Mouse (Mus musculus): Measurements from ENCODE around the gene Pea15a.

The Pea15a gene

DNA sequence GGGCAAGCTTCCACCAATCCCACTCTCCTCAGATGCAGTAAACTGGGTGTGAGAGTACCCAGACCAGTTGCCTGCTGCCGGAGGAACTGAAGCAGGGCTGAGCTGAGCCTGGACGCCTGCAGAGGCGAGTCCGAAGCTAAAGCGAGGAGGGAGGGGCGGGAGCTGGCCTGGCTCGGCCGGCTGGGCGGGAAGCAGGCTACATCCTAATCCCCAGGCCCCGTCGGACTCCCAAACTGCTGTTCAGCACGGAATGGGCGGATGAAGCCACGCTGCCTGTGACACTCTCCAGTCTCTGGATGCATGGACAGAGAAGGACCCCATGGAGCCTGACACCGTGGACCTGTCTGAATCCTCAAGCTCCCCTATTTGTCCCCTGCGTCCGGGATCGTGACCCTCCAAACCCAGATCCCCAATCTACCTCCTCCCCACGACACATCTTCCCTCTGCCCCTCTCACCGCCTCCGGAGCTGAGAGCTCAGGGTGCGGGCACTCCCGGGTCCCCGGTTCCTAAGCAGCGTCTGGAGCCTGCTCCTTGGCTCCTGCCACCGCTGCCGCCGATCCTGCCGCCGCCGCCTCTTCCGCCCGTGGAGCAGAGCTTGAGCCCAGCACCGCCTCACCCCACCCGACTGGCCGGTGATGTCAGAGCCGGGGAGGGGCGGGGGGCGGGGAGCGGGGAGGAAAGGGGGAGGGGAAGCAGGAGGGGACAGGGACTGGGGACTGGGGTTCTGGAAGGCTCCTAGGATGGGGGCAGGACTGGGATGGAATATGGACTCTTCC is at the start of gene Pea15a:
Pea15a (minus strand) TSS at position 664 of the 777 bp plus-strand sequence.
- peak; percentile 71 to 74 for DNase-seq (ENCODE audit: low spot score in 2 of 2)

DNA sequence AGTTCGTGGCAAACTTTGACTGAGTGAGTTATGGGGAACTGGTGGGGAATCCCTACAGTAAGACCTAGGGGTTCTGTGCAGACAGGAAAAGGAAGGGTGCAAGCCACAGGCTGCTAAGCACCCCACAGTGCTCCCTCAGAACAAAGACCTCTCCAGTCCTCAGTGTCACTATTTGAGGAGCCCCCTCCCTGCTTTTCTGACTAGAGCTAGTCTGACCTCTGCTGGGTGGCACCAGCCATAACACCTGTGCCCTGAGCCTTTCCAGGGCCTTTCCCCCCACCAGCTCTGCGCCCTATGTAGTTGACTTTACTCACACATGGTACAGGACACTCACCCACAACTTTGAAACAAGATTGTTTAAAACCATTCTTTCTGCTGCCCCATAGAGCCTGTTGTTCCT is 41.1 kb upstream of the Pea15a start:
- DNase-seq (ENCODE audit: low spot score in 2 of 2): peak in 1 of 2 experiments; percentile 11

DNA sequence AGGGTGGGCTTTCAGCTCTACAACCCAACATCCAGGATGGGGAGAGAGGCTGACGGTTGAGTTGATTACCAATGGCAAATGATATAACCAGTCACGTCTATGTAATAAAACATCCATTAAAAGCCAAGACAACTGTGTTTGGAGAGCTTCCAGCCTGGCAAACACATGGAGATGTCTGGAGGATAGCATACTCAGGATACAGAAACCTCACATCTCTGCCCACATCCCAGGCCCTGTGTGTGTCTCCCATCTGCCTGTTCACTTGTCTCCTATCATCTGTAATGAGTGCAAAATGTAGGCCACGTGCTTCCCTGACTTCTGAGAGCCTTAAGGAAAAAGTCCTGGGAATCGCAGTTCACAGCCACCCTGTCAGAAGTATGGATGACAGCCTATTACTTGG is 40.6 kb upstream of the Pea15a start:
- DNase-seq (ENCODE audit: low spot score in 2 of 2): no peak

DNA sequence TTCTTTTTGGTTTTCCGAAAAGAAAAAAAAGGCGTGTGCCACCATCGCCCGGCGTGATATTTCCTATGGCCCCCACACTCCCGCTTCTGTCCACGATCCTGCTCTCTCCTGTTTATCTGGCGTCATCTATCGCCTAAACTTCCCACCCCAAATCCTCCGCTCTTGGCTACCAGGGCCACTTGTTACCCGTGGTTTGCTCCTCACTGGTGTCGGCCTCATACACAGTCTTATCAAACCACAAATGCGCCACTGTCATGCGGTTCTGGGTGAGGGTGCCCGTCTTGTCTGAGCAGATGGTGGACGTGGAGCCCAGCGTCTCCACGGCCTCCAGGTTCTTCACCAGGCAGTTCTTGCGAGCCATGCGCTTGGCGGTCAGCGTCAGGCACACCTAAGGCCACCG is 38.0 kb upstream of the Pea15a start:
- peak in 1 of 2 experiments; percentile 9 for DNase-seq (ENCODE audit: low spot score in 2 of 2)

DNA sequence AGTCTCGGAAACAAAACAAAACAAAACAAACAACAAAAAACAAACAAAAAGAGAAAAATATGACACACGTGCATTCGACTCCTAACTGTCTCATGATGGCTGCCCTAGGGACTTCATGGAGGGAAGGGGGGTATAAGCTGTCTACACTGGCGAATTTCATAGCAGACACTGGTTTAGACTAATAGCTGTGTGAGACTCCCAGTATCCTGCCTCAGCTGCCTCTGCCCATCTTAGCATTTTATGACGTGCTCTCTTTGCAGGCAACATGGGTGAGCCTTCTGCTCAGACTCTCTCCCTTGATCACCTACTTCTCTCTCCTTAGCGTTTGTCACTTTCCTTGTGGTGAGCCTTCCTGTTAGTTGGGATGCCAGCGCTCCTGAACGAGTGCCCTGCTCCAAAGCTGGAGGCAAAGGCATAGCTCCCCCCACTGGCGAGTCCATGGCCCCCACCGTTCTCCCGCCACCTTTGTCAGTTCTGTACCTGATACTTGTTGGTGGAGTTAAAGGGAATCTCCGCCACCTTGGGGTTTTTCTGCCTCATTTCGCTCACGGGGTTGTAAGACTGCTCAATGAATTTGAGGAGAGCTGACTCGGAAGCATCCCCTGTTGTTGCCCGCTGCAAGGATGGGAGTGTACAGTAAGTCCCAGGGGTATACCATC is 37.1 kb upstream of the Pea15a start:
- DNase-seq (ENCODE audit: low spot score in 2 of 2): no peak

DNA sequence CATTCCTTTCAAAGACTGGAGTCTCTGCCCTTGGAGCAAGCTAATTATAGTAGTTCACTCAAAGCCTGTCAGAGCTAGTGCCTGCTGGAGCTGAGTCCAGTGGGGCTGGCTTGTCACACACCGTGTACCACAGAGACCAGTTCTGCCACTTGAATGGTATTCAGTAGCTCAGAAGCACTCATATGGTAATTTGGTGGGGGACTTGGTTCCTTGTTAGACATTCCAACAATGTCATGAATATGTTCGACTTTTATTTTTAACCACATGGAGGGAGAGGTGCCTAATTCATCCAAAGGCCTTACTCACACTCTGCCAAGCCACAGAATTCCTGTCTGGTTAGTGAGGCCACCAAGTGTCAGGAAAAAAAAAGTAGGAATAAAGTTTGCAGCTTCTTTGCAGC is 35.8 kb upstream of the Pea15a start:
- no peak for DNase-seq (ENCODE audit: low spot score in 2 of 2)

DNA sequence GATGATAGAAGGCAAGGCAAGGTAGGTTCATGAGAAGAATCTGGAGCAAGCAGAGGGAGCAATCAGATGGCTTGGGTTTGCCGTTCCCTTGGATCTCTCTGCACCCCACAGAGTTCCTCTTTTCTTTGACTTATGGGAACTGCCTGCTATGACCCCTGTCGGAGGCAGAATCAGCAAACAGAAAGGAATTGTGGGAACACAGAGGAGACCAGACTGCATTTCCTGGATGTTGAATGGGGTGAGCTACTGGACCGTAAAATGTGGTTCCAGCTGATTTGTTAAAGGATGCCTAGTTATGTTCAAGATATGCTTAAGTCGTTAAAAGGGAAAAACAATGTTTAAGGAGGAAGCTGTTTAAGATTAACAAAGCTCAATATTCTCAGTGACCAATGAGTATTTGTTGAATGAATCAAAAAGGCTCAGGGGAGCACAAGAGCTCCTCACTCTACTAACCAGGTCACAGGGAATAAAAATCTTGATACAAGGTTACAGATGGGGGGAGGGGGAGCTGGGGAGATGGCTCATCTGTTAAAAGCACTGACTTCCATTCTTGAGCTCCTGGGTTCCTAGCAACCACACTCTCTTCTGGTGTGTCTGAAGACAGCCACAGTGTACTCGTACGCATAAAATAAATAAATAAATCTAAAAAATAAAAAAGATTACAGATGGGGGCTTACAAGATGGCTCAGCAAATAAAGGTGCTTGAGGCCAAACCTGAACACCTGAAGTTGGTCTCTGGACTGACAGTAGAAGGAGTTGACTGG is 34.5 kb upstream of the Pea15a start:
- DNase-seq (ENCODE audit: low spot score in 2 of 2): no peak

DNA sequence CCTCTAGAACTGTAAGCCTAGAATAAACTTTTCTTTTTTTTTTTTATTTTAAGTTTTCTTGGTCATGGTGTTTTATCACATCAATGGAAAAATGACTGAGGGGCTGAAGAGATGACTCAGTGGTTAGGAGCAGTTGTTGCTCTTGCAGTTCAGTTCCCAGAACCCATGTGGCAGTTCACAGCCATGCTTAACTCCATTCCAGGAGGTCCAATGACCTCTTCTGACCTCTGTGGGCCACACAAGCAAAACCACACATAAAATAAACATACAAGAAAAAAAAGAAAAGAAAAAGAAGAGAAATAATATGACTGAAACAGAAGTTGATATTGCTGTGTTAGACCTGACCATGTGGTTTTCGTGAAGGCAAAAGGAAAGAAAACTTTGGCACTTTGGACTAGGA is 22.6 kb upstream of the Pea15a start:
- DNase-seq (ENCODE audit: low spot score in 2 of 2): no peak

GRCm38 (mm10) chr1:172228209-172228608 is 21.6 kb upstream of the Pea15a start:
- no peak for DNase-seq (ENCODE audit: low spot score in 2 of 2)

GRCm38 (mm10) chr1:172221297-172222063 is 14.9 kb upstream of the Pea15a start:
- no peak for DNase-seq (ENCODE audit: low spot score in 2 of 2)

GRCm38 (mm10) chr1:172220414-172220813 is 13.8 kb upstream of the Pea15a start:
- DNase-seq (ENCODE audit: low spot score in 2 of 2): no peak

DNA sequence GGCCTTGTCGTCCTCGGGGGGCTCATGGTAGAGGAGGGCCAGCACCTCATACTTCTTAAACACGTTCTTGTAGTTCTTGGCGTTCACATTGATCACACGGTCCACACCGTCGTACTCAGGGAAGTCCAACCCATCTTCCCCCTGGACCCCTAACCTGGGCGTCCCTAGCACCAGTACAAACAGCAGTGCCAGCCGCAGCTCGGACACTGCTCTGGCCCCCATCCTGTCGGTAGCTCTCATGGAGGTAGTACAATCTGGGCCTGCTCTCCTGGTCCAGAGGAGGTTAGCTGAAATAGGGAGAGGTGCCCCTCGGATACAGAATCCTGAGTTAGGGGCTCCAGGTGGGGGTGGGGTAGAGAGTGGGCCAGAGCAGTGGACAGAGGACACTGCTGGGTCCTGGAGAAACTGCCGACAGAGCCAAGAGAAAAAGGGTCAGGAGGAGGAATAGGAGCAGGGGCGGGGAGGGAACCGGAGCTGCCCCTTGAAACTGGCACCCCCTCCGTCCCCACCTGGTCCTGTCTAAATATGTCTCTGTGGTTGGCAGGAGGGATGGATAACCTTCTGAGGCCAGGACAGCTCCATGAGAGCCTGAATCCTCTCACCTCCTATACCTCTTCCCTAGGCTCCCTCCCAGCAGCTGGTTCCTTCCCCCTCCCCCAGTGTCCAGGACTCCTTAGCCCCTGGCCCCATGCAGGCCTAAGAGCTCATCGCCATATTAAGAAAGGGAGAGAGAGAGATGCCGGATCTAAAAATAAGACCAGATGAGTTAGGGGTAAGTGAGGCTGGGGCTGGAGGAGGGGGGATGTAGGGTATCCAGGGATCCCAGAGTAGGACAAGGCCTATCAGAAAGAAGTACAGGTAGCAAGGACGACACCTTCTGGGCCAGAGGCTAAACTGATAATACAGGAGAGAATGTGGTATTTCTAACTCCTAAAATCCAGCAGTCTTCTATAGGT is 13.1 kb upstream of the Pea15a start, which contains the start of gene Casq1:
Casq1 (minus strand) TSS at position 418 of the 956 bp plus-strand sequence.
- no peak for DNase-seq (ENCODE audit: low spot score in 2 of 2)

DNA sequence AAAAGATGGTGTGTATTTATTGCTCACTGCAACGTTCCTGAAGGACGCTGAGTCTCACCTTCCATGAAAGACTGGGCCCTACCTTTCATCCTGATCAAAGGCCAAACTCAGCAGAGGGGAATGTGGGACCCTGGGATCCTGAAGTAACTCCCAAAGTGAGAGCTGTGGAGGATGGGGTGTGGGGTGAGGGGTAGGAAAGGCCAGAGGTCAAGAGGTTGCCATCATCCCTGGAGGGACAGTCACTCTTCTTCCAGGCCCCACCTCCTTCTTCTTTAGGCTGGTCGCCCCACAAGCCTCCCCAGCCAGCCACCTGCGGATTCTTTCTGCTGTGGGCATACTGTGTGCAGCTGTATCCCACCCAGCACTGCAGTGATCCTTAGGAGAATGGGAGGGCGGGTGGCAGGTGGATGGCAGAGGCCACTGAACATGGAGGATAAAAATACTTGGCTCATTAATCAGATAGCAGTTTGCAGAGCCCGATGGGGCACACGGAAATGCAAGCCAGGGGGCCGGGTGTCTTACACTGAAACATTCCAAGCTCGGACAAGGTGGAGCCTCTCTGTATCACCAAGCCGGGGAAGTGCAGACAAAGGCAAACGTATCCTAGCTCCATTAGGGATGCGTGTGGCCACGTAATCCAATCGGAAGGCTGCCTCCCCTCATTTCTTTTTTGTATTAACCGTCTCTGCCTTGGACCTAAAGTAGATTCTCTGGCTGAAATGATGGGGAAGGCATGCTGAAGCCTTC is 11.7 kb upstream of the Pea15a start:
- no peak for DNase-seq (ENCODE audit: low spot score in 2 of 2)

GRCm38 (mm10) chr1:172217148-172217547 is 10.5 kb upstream of the Pea15a start:
- peak; percentile 94 to 95 for DNase-seq (ENCODE audit: low spot score in 2 of 2)

GRCm38 (mm10) chr1:172214748-172215147 is 8.1 kb upstream of the Pea15a start:
- DNase-seq (ENCODE audit: low spot score in 2 of 2): no peak

GRCm38 (mm10) chr1:172213771-172214170 is 7.2 kb upstream of the Pea15a start:
- DNase-seq (ENCODE audit: low spot score in 2 of 2): no peak

DNA sequence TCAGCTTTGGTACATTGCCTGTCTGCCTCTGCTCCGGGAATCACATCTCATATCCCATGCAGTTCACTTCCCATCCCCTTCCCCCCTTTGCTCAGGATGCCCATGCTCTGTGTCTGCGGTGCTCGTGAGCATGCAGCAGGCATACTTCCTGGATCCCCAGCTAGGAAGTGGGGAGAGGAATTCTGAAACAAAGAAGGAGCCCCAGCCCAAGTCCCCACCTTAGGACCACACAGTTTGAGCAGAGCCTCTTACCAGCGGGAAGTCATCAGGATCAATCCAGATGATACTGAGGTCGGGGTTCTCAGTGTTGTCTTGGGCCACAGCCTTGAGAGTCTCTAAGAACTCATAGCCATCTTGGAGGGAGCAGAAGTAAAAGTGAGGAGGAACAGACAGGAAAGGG is 6.2 kb upstream of the Pea15a start:
- no peak for DNase-seq (ENCODE audit: low spot score in 2 of 2)

GRCm38 (mm10) chr1:172207111-172207584 is 544 bp upstream of the Pea15a start:
- DNase-seq (ENCODE audit: low spot score in 2 of 2): peak in 1 of 2 experiments; percentile 18

- DNase-seq (ENCODE audit: low spot score in 2 of 2): peak; percentile 50 to 65
Observed at GRCm38 (mm10) chr1:172205741-172206087, 890 bp downstream of the Pea15a start.
